Comparison of ENCODE assay signal across 23 mouse cellular contexts in genomic region chr13:101017041-101017440, GRCm38 (mm10).
DNase-seq lines count a peak whose midpoint lies in the region; ATAC-seq lines count a peak whose summit lies in the region.
"Had no signal": no experiment of that assay in that cellular context is flagged by ENCODE, and none has a peak within 500 bp of the region (broad histone marks: within the 10 kb centered on the region; RNA-seq: fewer than 3 reads in every experiment).

No protein-coding gene starts in this region.

- no peaks in the 10 kb centered on the region for H3K36me3 ChIP-seq in intestine, embryonic 15.5 days
- H3K36me3 ChIP-seq in intestine, embryonic 16.5 days (ENCODE audit: control insufficient read depth, insufficient read depth, low read length) = no peaks in the 10 kb centered on the region
- H3K36me3 ChIP-seq: embryonic facial prominence, embryonic 10.5 days; forebrain, embryonic 12.5 days; G1E; hindbrain, embryonic 15.5 days; kidney, embryonic 15.5 days; limb, embryonic 13.5 days; liver, embryonic 13.5 days; lung, embryonic 15.5 days had no signal

- H3K27me3 ChIP-seq in intestine, embryonic 15.5 days (replicated peaks) = no peaks in the 10 kb centered on the region
- H3K27me3 ChIP-seq in intestine, embryonic 16.5 days (replicated peaks; ENCODE audit: control insufficient read depth, insufficient read depth, low read length) = no peaks in the 10 kb centered on the region
- H3K27me3 ChIP-seq: forebrain, embryonic 12.5 days; hindbrain, embryonic 15.5 days; kidney, embryonic 15.5 days; limb, embryonic 13.5 days; liver, embryonic 13.5 days; lung, embryonic 15.5 days had no signal

- H3K27ac ChIP-seq in intestine, embryonic 15.5 days = no peak overlapping the region
- no peak overlapping the region for H3K27ac ChIP-seq in intestine, embryonic 16.5 days (ENCODE audit: low read length)
- H3K27ac ChIP-seq: embryonic facial prominence, embryonic 10.5 days; forebrain, embryonic 12.5 days; gastrocnemius, adult 2 months; hindbrain, embryonic 15.5 days; kidney, embryonic 15.5 days; limb, embryonic 13.5 days; liver, embryonic 13.5 days; lung, embryonic 15.5 days had no signal

- no peak overlapping the region for H3K9ac ChIP-seq in intestine, embryonic 15.5 days
- H3K9ac ChIP-seq in intestine, embryonic 16.5 days (ENCODE audit: low read depth, low read length) = no peak overlapping the region
- H3K9ac ChIP-seq: forebrain, embryonic 12.5 days; hindbrain, embryonic 15.5 days; kidney, embryonic 15.5 days; limb, embryonic 13.5 days; liver, embryonic 13.5 days; lung, embryonic 15.5 days had no signal

- H3K4me1 ChIP-seq in intestine, embryonic 15.5 days (replicated peaks) = no peaks in the 10 kb centered on the region
- H3K4me1 ChIP-seq in intestine, embryonic 16.5 days (ENCODE audit: control insufficient read depth, insufficient read depth, low read length) = no peaks in the 10 kb centered on the region
- H3K4me1 ChIP-seq: forebrain, embryonic 12.5 days; hindbrain, embryonic 15.5 days; kidney, embryonic 15.5 days; liver, embryonic 13.5 days; lung, embryonic 15.5 days had no signal

- H3K9me3 ChIP-seq in intestine, embryonic 15.5 days = no peaks in the 10 kb centered on the region
- no peaks in the 10 kb centered on the region; the same call in 1 of the 2 replicates for H3K9me3 ChIP-seq in intestine, embryonic 16.5 days (ENCODE audit: control insufficient read depth, low read length)
- H3K9me3 ChIP-seq: embryonic facial prominence, embryonic 10.5 days; G1E; hindbrain, embryonic 15.5 days; kidney, embryonic 15.5 days; limb, embryonic 13.5 days; liver, embryonic 13.5 days; lung, embryonic 15.5 days had no signal

- ATAC-seq in intestine, embryonic 15.5 days = 0 out of 2 replicates have a peak, but pooled peaks have one; percentile 28
- no peak for ATAC-seq in intestine, embryonic 16.5 days
- ATAC-seq: intestine, postnatal 0 days had no signal

- no peak overlapping the region for H3K4me2 ChIP-seq in intestine, embryonic 15.5 days (replicated peaks)
- no peak overlapping the region for H3K4me2 ChIP-seq in intestine, embryonic 16.5 days (ENCODE audit: low read depth, low read length)
- H3K4me2 ChIP-seq: forebrain, embryonic 12.5 days; hindbrain, embryonic 15.5 days; kidney, embryonic 15.5 days; limb, embryonic 13.5 days; liver, embryonic 13.5 days; lung, embryonic 15.5 days had no signal

- H3K4me3 ChIP-seq in intestine, embryonic 15.5 days (replicated peaks) = no peak overlapping the region
- no peak overlapping the region for H3K4me3 ChIP-seq in intestine, embryonic 16.5 days (ENCODE audit: low read length)
- H3K4me3 ChIP-seq: embryonic facial prominence, embryonic 10.5 days; forebrain, embryonic 12.5 days; gastrocnemius, adult 2 months; hindbrain, embryonic 15.5 days; kidney, embryonic 15.5 days; limb, embryonic 13.5 days; liver, embryonic 13.5 days; lung, embryonic 15.5 days had no signal

- WGBS in intestine, embryonic 15.5 days = 54% methylated on average over 6 of the region's 6 CpGs
- 58% methylated on average over 6 of the region's 6 CpGs for WGBS in intestine, embryonic 16.5 days

- intact Hi-C loops in heart, postnatal 36 days (cut with DNase I) = no loop called here

- DNase-seq in adrenal gland, adult (ENCODE audit: inconsistent age in 2 of 2, low spot score in 1 of 2) = peak; percentile 31 to 60
- no peak for DNase-seq in adrenal gland, adult 18-20 months (ENCODE audit: low spot score in 2 of 2)
- DNase-seq in urinary bladder, postnatal 25 days (ENCODE audit: low spot score) = peak; percentile 10
- DNase-seq in urinary bladder, postnatal 4 days (ENCODE audit: low spot score in 2 of 2) = no peak
- DNase-seq in heart, postnatal 36 days = peak; percentile 8 to 13
- DNase-seq in right cerebral cortex, postnatal 10 days (ENCODE audit: low spot score in 2 of 2) = no peak
- DNase-seq: cerebellum, adult 2 months; gastrocnemius, adult 2 months; kidney, postnatal 4 days; liver, embryonic 13.5 days; retina, postnatal 1 day; right cerebral cortex, postnatal 4 days; thymus, postnatal 14 days had no signal

Comparison
In these comparisons a context has a peak if more than half of its experiments do, and no peak if none do; other contexts are left out.
1. DNase-seq: peak in adrenal gland, adult (2 of 2), urinary bladder, postnatal 25 days (single experiment) and heart, postnatal 36 days (2 of 2); none in adrenal gland, adult 18-20 months (0 of 2), urinary bladder, postnatal 4 days (0 of 2) and right cerebral cortex, postnatal 10 days (0 of 2).